Mouse (Mus musculus) urinary bladder, adult 18-20 months (tissue): Measurements from ENCODE around the gene Mxra7.

Experiments used
- DNase-seq, 2 experiments: peaks; one replicate each; pipeline ENCODE4 v3.0.0; 2022; ENCODE audit warnings: low spot score in 2 of 2, mixed read lengths in 2 of 2

Mxra7 gene

GRCm38 (mm10) chr11:116819932-116820593, 7.8 kb downstream of the Mxra7 start:
- DNase-seq: no peak

DNA sequence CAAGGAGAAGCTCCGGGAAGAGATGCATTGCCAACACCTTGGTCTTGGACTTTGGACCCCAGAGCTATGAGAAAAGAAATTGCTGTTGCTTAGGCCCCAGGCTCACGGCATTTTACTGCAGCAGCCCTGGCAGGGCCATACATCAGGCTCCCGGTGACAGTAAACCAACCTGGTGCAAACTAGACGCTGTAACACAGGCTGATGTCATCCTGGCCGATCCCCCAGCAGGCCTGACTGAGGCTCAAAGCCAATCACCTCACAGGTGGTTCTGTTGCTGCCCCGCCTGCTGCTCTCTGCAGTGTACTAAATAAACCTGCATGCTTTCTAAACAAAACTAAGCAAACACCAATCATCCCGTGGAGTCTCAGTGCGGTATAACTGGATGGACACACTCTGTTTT, 9.1 kb downstream of the Mxra7 start:
- DNase-seq: no peak

DNA sequence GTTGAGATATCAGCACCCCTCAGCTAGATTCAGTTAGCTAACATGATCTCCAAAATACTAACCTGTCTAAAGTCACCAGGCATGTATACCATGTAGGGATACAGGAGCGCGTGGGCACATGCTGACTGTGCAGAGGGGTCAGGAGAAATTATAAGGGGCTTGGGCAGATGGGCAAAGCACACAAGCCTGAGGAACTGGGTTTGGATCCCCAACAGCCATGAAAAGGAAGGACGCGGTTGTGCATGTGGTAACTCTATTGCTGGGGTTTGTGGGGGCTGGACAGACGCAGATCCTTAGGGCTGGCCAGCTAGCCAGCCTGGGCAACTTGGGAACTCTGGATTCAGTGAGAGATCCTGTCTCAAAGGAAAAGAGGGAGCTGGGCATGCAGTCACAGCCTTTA, 10.3 kb downstream of the Mxra7 start:
- DNase-seq: no peak

GRCm38 (mm10) chr11:116816769-116817168, 11.1 kb downstream of the Mxra7 start:
- peak in 1 of 2 experiments; percentile 55 for DNase-seq

GRCm38 (mm10) chr11:116814884-116815415, 12.9 kb downstream of the Mxra7 start:
- no peak for DNase-seq

DNA sequence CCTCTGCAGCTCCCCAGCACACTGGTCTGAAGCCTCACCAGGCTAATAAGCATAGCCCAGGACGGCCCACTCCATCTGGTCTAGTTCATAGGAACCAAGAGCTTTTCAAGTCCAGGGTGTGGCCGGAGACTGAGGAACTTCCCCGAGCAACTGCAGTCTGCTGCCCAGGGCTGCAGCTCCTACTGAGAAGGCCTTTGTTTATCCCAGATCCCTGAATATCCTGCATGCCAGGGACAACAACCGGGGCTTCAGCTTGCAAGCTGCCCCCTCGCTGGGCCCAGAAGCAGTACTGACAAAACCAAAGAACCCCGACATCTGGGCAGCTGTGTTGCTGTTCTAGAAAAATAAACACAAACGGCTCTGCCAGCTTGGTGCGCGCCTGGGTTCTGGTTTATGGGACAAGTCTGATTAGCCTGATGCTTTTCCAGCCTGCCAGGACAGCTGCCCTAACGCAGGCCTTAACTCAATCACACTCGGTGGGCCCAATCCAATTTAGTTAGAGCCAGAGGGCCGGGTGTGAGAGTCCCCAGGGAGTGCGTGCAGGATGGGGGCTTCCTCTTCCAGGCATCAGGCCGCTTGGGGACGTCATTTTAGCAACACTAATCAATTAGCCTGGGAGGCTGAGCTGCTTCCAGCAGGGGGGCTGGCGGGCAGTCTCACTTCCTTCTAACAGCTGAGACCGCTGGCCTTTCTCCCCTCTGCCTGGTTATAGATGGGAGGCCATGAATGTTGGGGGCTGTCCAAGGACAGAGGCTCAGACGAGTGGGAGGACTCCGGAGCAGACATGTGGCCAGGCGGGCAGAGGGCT, 13.6 kb downstream of the Mxra7 start:
- DNase-seq: no peak

GRCm38 (mm10) chr11:116813610-116814009, 14.2 kb downstream of the Mxra7 start:
- no peak for DNase-seq

DNA sequence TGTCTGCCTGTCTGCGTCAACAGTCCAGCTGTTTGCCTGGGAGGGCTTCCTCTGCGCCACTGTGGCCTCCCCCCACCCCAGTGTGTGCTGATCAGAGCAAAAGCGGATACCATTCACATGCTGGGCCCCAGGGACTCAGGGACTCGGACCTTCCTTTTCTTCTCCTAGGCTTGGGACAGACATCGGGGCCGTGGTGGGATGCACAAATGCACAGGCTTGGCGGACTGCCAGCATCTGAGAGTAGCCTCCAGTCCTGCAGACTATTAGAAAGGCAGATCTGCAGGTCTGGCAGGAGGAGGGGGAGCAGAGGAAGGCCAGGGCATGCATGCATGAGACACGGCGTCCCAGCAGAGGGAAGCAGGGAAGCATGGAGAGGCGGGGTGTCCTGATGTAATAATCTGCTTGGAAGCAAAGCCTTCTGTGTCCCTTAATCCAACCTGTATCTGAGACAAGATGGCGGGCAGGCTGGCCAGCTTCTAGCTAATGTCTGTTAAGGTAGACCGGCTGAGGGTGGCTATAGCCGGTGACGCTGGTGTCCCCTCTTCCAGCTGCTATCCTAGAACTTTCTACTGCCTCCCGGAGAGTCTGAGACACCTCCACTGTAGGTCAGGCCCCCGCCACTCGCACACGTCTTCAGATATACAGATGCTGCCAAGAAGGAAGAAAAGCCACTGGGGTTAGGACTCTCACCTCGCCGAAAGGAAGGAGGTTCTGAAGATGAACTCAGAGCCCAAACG, 14.9 kb downstream of the Mxra7 start:
- no peak for DNase-seq

- peak in 1 of 2 experiments; percentile 37 for DNase-seq
These were observed 16.6 kb downstream of the Mxra7 start for GRCm38 (mm10) chr11:116810983-116811901.

GRCm38 (mm10) chr11:116810528-116810927, 17.3 kb downstream of the Mxra7 start:
- no peak for DNase-seq

- DNase-seq: no peak
These were observed 18.3 kb downstream of the Mxra7 start for GRCm38 (mm10) chr11:116809520-116809919.

DNA sequence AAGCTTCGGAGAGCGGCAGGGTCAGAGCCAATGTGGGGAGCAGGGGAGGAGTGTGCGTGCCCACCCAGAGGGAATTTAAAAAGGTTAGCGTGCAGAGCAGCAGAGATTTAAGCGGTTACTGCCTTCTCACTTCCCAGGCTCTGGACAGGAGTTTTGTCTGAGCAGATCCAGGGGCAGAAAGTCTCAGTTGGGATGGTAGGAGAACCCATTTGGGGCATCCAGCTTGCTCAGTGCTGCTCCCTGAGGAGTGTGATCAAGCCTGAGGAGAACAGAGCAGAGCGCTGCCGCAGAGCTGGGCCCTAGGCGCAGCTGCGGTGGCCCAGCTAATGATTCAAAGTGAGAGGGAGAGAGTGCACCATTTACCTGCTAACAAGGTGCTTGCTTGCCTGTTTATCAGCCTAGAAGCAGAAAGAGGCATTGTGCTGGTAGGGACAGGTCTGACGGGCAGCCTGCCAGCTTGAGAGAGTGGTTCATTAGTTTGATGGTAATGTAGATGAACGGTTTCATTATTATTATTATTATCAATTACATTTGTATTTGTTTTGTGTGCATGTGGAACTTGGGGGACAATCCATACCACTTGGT, 18.9 kb downstream of the Mxra7 start:
- no peak for DNase-seq

GRCm38 (mm10) chr11:116807938-116808606, 19.8 kb downstream of the Mxra7 start:
- peak; percentile 64 to 76 for DNase-seq

DNA sequence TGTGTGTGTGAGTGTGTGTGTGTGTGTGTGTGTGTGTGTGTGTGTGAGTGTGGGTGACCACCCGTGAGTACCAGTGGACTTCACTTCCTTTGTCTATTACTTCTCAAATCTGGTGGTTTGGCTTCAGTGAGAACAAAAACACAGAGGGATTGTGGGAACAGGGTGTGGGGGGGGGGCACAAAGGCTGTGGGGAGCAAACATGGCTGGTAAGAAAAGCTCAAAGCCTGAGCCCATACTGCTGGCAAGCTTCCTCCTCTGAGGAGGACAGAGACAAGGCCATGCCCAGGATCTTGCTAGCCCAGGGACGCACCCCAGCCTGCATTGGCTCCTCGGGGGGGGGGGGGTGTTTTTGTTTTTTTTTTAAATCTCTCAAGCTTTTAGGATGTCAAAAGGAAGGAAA, 20.3 kb downstream of the Mxra7 start:
- DNase-seq: no peak

- no peak for DNase-seq
These were observed 20.7 kb downstream of the Mxra7 start for GRCm38 (mm10) chr11:116807116-116807515.

DNA sequence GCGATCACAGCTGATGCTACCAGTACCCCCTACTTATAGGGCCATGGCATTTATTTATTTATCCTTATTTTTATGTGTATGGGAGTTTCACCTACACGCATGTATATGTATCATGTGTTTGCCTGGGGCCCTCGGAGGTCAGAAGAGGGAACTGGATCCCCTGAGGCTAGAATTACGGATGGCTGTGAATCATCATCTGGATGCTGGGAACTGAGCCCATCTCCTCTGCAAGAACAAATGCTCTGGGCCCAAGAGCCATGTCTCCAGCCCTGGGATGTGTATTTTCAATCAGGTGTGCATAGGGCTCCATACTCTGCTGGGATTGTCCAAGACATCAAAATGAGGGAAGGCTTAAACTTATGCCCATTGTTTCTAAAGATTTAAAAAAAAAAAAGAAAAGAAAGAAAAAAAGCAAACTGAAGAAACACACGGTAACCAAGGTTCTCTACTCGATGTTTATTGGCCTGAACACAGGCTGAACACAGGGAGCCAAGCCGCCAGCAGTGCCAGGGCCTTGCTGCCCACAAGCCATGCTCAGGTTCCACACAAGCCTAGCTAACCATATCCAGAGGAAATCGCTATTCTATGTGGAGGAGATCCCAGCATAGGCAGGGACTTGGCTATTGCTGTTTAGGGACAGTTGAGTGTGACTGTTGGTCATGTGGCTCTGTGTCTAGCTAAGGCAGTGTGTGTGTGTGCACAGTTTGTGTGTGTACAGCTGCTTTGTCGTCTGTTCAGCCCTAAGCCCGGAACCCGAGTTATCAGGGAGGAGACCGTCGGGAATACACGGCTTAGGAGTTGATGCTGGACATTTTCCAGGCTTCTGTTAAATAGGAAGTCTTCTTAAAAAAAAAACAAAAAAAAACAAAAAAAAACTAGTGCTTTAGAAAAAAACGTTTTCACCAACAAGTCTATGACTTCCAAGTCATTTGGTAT, 21.4 kb downstream of the Mxra7 start:
- DNase-seq: no peak

- no peak for DNase-seq
These were observed 25.1 kb downstream of the Mxra7 start for GRCm38 (mm10) chr11:116802709-116803108.

DNA sequence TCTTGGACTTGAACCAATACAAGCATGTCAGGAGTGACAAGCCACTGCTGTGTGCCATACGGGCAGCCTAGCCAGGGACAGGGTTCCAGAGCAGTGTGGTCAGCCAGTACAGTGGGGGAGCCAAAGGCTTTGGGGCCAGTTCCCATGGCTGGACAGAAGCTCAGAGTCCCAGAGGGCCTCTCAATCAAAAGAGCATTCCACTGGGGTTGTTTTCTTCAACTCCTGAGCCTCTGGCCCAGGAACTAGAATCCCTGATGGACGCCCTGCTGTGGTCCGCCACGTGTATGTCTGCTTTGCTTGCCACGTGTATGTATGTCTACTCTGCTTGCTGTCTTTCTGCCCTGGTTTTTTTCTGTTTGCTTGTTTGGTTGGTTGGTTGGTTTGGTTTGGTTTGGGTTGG, 26.7 kb downstream of the Mxra7 start:
- no peak for DNase-seq

- DNase-seq: no peak
These were observed 28.5 kb downstream of the Mxra7 start for GRCm38 (mm10) chr11:116799364-116799763.
